Mouse (Mus musculus) embryo, embryonic 10 days (tissue): Measurements from ENCODE around the gene Scfd2.

ENCODE experiments used
- DNase-seq: peaks from one replicate; pipeline ENCODE4 v3.0.0-alpha.2; 2015; ENCODE audit warnings: low spot score

The Scfd2 gene

DNA sequence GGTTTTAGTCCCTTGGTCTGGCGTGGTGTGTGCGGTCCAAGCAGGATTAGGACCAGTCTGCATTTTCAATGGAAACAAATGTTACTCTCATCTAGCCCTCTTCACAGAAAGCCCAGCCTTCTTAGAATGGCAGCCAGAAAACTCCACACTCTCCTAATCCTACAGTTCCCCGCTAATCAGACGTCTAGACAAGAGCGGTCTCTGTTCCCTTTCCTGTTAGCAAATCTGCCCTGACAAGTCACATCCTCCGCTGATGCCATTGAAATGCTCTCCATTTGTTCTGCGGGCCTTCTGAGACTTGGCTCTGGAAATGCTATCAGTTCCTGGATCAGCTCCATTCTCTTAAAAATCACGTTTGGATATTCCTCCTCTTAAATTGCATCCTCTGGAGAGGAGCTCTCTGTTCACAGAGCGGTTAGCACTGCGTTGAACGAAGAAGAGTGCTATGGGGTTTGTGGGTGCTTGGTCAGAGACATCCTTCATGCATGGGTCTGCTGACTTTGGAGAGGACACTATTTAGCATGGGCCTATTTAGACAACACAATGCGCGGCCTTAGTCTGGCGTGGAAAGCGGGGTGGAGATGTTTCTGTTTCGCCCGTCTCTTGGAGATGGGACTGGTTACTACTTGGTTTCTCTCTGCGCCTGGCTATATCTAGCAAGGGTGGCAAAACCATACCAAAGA is 358.3 kb downstream of the Scfd2 start:
- peak; percentile 60 for DNase-seq

DNA sequence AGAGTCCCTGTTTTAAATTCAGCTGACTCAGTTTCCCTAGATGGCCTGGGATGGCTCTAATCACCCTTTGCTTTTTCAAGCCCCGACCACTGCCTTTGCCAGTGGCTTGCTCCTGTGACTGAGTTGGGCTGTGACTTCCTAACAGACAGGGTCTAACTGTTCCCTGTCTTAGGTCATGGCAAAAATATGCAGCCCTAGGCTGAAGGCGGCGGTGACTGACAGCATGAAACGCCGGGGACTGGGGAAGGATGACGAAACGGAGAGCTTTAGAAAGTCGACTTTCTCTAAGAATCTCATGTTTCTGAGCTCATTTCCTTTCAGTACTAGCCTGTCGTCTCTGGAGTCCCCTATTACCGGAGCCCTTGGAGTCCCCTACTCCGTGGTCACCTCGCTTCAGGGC is 359.4 kb downstream of the Scfd2 start:
- peak; percentile 75 for DNase-seq

DNA sequence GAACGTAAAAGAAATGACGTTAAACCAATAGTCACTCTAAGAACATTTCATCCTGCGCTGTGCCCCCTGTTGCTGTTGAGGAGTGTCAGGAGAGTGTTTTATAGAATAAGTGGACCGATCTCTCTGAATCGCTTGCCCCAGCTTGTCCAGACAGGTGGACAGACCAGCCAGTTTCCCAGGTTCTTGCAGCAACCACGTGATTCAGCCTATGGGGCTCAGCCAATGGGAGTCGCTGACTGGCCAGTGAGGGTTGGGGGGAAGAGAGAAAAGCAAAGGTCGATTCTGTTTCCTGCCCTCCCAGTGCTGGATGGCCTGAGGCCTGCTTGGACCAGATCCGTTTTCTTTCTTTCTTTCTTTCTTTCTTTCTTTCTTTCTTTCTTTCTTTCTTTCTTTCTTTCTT is 359.8 kb downstream of the Scfd2 start:
- DNase-seq: peak; percentile 49

DNA sequence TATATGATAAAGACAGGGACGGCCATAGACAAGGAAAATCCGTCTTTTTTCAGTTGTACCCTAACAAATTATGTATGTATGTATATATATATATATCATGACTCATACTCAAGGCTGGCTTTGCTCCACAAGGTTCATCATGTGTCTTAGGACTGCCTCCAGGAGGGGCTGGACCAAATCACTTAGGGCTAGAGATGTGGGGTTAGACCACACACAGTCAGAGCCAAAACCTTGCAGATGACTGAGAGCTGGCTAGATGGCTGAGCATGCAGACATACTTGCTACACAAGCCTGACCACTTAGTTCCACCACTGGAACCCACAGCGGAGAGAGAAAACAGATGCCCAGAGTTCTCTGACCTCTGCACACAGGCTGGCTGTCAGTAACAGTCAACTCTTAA is 363.5 kb downstream of the Scfd2 start:
- DNase-seq: no peak

DNA sequence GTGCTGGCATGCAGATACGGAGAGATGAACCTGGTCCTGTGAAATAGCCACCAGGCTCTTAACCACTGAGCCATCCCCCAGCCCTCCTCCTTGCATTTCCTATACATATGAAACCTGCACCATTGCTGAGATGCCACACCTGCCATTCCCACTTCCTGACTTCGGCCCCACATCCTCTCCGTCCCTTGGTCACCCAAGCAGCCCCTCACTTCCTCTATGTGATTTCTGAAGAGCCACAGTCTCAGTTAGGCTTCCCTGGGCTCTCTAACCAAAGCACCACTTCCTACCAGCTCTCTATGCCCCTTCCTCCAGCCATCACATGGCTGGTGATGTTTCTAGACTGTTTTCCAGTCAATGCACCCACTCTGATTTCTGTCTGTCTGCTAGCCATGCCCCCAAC is 364.9 kb downstream of the Scfd2 start:
- DNase-seq: no peak

DNA sequence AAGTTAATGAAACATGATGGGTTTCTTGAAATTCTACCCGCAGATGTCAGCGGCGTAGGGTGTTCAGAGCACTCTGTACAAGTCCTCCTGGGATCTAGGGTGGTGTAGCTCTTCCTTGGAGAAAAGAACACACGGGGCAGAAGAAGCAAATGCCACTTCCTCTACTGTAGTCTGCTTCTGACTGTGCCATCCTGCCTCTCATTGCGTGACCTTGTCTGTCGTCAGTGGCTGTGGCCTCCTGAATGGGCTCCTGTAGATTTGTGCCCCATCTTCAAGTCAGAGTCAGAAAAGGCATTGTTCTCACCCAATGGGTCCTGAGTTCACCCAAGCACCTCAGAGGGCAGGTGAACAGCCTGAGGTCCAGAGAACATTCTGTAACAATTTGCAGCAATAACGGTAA is 367.0 kb downstream of the Scfd2 start:
- DNase-seq: no peak

DNA sequence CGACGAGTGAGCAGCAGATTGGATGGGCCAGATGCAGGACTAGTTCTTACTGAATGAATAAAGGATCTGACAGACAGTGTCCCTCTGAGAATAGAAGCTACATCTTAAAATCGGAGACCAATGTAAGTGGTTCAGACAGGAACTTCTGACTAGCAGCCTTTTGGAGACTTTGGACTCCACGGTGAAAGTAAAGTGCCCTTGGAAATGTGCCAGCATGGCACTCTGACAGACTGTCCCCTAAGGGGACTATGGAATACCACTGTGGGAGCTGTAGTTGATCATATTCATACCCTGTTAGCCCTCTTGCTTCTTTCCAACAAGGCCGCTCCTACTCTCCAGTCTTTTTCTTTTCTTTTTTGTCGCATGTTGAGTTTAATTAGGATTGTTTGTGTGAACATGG is 368.4 kb downstream of the Scfd2 start:
- DNase-seq: no peak

DNA sequence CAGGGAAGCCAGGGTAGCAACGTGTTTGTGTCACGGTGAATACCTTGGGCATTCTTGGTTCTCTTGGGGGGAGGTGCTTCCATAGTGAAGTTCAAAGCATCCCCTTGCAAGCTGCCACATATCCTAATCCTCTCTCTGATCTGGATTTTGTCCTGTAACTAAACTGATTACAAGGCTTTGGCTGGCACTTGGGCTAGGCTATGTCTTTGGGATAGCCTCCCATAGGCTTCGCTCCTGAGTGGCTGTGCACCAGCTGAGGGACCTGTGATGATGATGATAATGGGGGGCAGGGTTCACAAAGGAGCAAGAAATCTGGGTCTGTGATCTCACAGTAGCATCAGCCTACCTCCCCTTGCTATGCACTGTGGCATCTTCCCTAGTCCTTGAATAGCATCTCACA is 369.5 kb downstream of the Scfd2 start:
- no peak for DNase-seq

DNA sequence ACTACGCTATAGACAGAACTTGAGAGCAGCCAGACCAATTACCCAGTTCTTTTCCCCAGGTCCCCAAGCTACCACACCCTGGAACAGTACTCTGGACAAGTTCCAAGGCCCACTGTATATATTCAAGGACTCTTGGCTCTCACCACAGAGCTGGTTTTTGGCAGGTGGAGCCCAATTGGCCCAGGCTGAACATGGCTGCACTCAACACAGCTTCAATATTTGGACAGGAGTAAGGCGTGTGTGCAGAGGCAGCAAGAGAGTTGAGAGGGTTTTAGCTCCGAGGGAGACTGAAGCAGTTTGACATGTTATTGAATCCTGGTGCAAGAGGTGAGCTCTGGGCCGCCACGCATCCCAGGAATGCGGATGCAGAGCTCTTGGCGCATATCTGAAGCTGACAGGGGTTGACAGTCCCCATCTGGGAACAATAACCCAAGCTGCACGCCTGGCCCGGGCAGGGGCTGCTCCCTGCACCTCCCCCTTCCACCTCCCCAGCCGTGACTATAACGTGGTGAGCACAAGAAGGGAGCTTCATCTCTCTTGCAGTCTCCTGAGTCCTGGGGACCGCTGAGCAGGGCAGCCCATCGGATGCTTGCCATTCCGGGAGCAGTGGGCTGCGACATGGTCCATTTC is 370.1 kb downstream of the Scfd2 start:
- peak; percentile 87 for DNase-seq

DNA sequence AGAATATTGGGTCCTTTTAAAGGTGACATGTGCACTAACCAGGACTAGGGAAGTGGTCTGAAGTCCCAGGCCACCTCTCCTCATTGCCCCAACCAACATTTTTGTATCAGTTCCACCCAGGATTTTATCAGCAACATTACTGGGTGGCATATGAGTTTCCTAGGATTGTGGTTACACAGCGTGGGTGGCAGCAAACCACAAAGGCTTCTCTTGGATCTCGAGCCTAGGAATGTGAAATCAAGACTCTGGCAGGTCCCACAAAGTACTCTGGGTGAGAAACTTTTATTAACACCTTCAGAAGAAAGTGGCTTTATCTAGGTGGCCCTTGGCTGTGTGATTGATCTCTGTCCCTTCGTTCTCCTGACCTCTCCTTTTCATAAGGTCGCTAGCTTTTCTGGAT is 371.2 kb downstream of the Scfd2 start:
- no peak for DNase-seq

DNA sequence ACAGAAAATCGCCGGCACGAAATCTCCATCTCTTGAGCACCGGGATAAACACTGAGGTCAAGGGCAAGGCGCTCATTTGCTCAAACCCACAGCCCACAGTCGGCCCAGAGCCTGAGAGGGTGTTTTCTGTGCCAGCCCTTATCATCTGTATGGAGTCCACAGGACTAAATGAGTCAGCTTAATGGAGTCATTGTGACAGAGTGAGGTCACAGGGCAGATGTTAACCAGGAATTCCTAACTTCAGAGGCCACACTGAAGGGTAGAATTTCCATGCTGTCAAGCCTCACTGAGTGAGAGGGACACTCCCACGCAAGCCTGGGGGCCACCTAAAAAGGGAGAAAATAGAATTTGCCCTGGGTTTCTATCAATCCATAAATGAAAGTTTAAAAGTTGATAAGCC is 371.7 kb downstream of the Scfd2 start:
- peak; percentile 84 for DNase-seq

DNA sequence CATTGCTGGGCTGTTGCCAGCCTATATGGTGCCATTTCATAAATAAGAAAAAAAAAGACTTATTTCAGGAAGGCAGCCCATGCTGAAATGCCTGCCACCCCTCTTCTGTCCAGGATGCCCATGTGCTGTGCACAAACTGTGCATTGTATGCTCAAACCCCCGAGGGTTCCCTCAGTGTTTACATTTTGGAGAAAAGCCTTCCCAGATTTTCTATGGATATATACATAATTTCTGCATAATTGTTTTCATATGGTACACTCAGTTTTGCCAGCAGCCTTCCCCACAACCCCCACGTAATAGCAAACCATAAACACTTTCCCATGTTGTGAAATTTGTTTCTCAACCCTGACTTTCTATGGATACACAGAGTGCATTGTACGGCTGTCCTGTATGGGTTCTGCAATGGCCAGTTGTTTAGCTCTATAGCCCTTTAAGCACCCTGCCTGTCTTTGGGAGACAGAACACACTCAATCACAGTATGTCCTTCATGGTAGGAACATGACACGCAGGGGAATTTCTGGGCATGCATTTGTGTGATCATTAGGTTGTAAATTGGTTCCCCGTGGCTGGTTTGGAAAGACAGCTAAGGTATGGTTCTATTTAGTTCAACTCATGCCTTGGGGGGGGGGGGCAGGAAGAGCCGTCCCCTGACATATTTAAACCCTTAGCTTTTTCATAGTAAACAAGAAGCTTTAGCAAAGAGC is 372.5 kb downstream of the Scfd2 start:
- no peak for DNase-seq

DNA sequence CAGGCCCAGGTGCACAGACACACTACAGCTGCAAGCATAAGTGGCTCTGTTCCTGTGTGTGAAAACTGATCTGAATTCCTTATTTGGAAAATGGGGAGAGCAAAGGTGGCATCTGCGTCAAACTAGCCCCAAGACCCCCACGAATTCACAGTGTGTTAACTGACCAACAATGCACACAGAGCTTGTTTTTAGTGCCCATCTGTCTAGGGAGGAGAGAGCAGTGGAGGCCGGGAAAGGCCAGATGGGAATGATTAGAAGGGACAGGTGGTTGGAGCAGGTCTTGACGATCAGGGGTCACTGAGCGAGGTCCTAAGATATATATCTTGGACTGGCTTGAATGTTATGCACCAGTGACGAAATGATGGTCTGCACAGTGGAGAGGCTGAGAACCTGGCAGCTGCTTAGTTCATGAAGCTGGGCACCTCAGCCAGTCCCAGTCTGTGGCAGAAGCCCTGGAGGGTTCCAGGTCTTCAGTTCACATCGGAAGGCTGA is 375.7 kb downstream of the Scfd2 start:
- DNase-seq: peak; percentile 79
